Comparison of ENCODE assay signal across 8 mouse cellular contexts in genomic region chr11:103111881-103112551, GRCm38 (mm10). TPM values are rescaled to one million over a fixed set of nuclear protein-coding genes. Genes with fewer than 3 reads are reported as not detected.
DNase-seq lines count a peak whose midpoint lies in the region; ATAC-seq lines count a peak whose summit lies in the region.

No protein-coding gene starts in this region.

- peak overlapping the region; percentile 32 for H3K9ac ChIP-seq in hindbrain, embryonic 15.5 days
- peak overlapping the region; percentile 52 for H3K9ac ChIP-seq in liver, embryonic 11.5 days (ENCODE audit: low read depth, low read length)
- peak overlapping the region; percentile 16 for H3K9ac ChIP-seq in neural tube, embryonic 14.5 days (replicated peaks; ENCODE audit: low read depth, low read length)

- H3K36me3 ChIP-seq in hindbrain, embryonic 15.5 days: no peaks in the 10 kb centered on the region
- no peaks in the 10 kb centered on the region for H3K36me3 ChIP-seq in liver, embryonic 11.5 days (ENCODE audit: control insufficient read depth, insufficient read depth, low read length)
- H3K36me3 ChIP-seq in neural tube, embryonic 14.5 days (ENCODE audit: control insufficient read depth, insufficient read depth, low read length): no peaks in the 10 kb centered on the region

- H3K4me1 ChIP-seq in hindbrain, embryonic 15.5 days (replicated peaks): peaks cover 26% of the 10 kb centered on the region
- H3K4me1 ChIP-seq in liver, embryonic 11.5 days (replicated peaks; ENCODE audit: control insufficient read depth, insufficient read depth, low read length): peaks cover 16% of the 10 kb centered on the region
- 0 out of 2 replicates have a peak, but pooled peaks cover 5% of the 10 kb centered on the region for H3K4me1 ChIP-seq in neural tube, embryonic 14.5 days (ENCODE audit: control insufficient read depth, insufficient read depth, low read length)

- ATAC-seq in hindbrain, embryonic 15.5 days (ENCODE audit: low FRiP score, low read depth): no peak
- ATAC-seq in liver, embryonic 11.5 days (replicated peaks; ENCODE audit: low FRiP score): no peak
- no peak for ATAC-seq in neural tube, embryonic 14.5 days (ENCODE audit: low read depth)
- ATAC-seq in megakaryocyte, adult 5-6 weeks (ENCODE audit: poor library complexity, severe bottlenecking): no peak

- WGBS in hindbrain, embryonic 15.5 days: 1% methylated on average over 28 of the region's 28 CpGs
- 6% methylated on average over 28 of the region's 28 CpGs for WGBS in liver, embryonic 11.5 days
- under 1% methylated on average over 28 of the region's 28 CpGs for WGBS in neural tube, embryonic 14.5 days

- DNase-seq in adrenal gland, adult (ENCODE audit: inconsistent age in 2 of 2, low spot score in 1 of 2): peak; percentile 86 to 93
- DNase-seq in cerebellum, adult 9-11 months: peak; percentile 80
- peak; percentile 72 to 86 for DNase-seq in gastrocnemius, adult 8-10 months (ENCODE audit: low spot score in 2 of 2)
- DNase-seq in liver, embryonic 11.5 days (ENCODE audit: low spot score): peak; percentile 51
- no peak for DNase-seq in layer of hippocampus, postnatal 25 days (ENCODE audit: extremely low spot score in 1 of 2, low spot score in 1 of 2)

- no peak overlapping the region for H3K27ac ChIP-seq in hindbrain, embryonic 15.5 days (replicated peaks)
- no peak overlapping the region for H3K27ac ChIP-seq in liver, embryonic 11.5 days (ENCODE audit: low read depth, low read length)
- H3K27ac ChIP-seq in neural tube, embryonic 14.5 days (ENCODE audit: low read depth, low read length): no peak overlapping the region

- peak overlapping the region; percentile 26 for H3K4me3 ChIP-seq in hindbrain, embryonic 15.5 days
- H3K4me3 ChIP-seq in liver, embryonic 11.5 days (ENCODE audit: low read depth, low read length): peak overlapping the region; percentile 35
- H3K4me3 ChIP-seq in neural tube, embryonic 14.5 days (ENCODE audit: low read depth, low read length): peak overlapping the region; percentile 21

- no peaks in the 10 kb centered on the region for H3K9me3 ChIP-seq in hindbrain, embryonic 15.5 days
- no peaks in the 10 kb centered on the region for H3K9me3 ChIP-seq in liver, embryonic 11.5 days (ENCODE audit: control insufficient read depth, low read length)
- no peaks in the 10 kb centered on the region for H3K9me3 ChIP-seq in neural tube, embryonic 14.5 days (ENCODE audit: control insufficient read depth, low read length)

- H3K27me3 ChIP-seq in hindbrain, embryonic 15.5 days: peaks cover 27% of the 10 kb centered on the region
- H3K27me3 ChIP-seq in liver, embryonic 11.5 days (replicated peaks; ENCODE audit: control insufficient read depth, insufficient read depth, low read length): peaks cover 2% of the 10 kb centered on the region; the same call in 1 of the 2 replicates
- peaks cover 4% of the 10 kb centered on the region for H3K27me3 ChIP-seq in neural tube, embryonic 14.5 days (ENCODE audit: control insufficient read depth, insufficient read depth, low read length)

- H3K4me2 ChIP-seq in hindbrain, embryonic 15.5 days: peak overlapping the region; percentile 52
- peak overlapping the region; percentile 70 for H3K4me2 ChIP-seq in liver, embryonic 11.5 days
- peak overlapping the region; percentile 47 for H3K4me2 ChIP-seq in neural tube, embryonic 14.5 days (ENCODE audit: low read depth, low read length)

RNA-seq across cellular contexts. Expression of gene Hexim1, which starts 4.0 kb away (rescaled TPM):
- total RNA-seq in gastrocnemius, adult 8-10 months (2022): 10 to 100 TPM; 15.1 to 25.6 (median 18.7) TPM
- 3.7 and 3.9 TPM in 2 replicates for polyA plus RNA-seq in hindbrain, embryonic 15.5 days (2015; fragmentation: Nextera tagmentation; extraction: Ambion mirVana)
- 4.6 and 6.1 TPM in 2 replicates for polyA plus RNA-seq in liver, embryonic 11.5 days (2014; fragmentation: Nextera tagmentation; extraction: Ambion mirVana)
- 5.8 and 6.1 TPM in 2 replicates for polyA plus RNA-seq in neural tube, embryonic 14.5 days (2014; fragmentation: Nextera tagmentation; extraction: Ambion mirVana)
- total RNA-seq in megakaryocyte, adult 5-6 weeks (2015): 10.1 TPM in 2 replicates
- 17.0 and 24.6 TPM in 2 replicates for total RNA-seq in megakaryocyte, adult 5-6 weeks (2017)
- 10 to 100 TPM; 52.3 to 53.3 TPM for total RNA-seq in layer of hippocampus, postnatal 25 days (2021)

RNA-seq across cellular contexts. Expression of gene Acbd4, which starts 10.5 kb away (rescaled TPM):
- total RNA-seq in gastrocnemius, adult 8-10 months (2022): 10 to 100 TPM; 25.6 to 46.5 (median 41.0) TPM
- polyA plus RNA-seq in hindbrain, embryonic 15.5 days (2015; fragmentation: Nextera tagmentation; extraction: Ambion mirVana): 11.1 and 13.3 TPM in 2 replicates
- 24.5 and 30.7 TPM in 2 replicates for polyA plus RNA-seq in liver, embryonic 11.5 days (2014; fragmentation: Nextera tagmentation; extraction: Ambion mirVana)
- 8.1 and 8.2 TPM in 2 replicates for polyA plus RNA-seq in neural tube, embryonic 14.5 days (2014; fragmentation: Nextera tagmentation; extraction: Ambion mirVana)
- total RNA-seq in megakaryocyte, adult 5-6 weeks (2015): 3.2 and 6.2 TPM in 2 replicates
- 9.3 and 9.4 TPM in 2 replicates for total RNA-seq in megakaryocyte, adult 5-6 weeks (2017)
- 10 to 100 TPM; 79.5 to 90.4 TPM for total RNA-seq in layer of hippocampus, postnatal 25 days (2021)

RNA-seq across cellular contexts. Expression of gene Plcd3, which starts 10.6 kb away (rescaled TPM):
- 1 to 10 TPM; 5.0 to 5.9 (median 5.5) TPM for total RNA-seq in gastrocnemius, adult 8-10 months (2022)
- polyA plus RNA-seq in hindbrain, embryonic 15.5 days (2015; fragmentation: Nextera tagmentation; extraction: Ambion mirVana): 3.7 and 4.4 TPM in 2 replicates
- 1.1 and 1.3 TPM in 2 replicates for polyA plus RNA-seq in liver, embryonic 11.5 days (2014; fragmentation: Nextera tagmentation; extraction: Ambion mirVana)
- 1.3 and 1.4 TPM in 2 replicates for polyA plus RNA-seq in neural tube, embryonic 14.5 days (2014; fragmentation: Nextera tagmentation; extraction: Ambion mirVana)
- not detected in 2 replicates for total RNA-seq in megakaryocyte, adult 5-6 weeks (2015)
- not detected in 2 replicates for total RNA-seq in megakaryocyte, adult 5-6 weeks (2017)
- 10 to 100 TPM in 1 of 2 experiments, 1 to 10 TPM in 1; 9.1 to 10.2 TPM for total RNA-seq in layer of hippocampus, postnatal 25 days (2021)

RNA-seq across cellular contexts. Expression of gene Hexim2, which starts 20.2 kb away (rescaled TPM):
- total RNA-seq in gastrocnemius, adult 8-10 months (2022): 1 to 10 TPM; 1.7 to 4.0 (median 2.8) TPM
- polyA plus RNA-seq in hindbrain, embryonic 15.5 days (2015; fragmentation: Nextera tagmentation; extraction: Ambion mirVana): 23.5 and 28.4 TPM in 2 replicates
- polyA plus RNA-seq in liver, embryonic 11.5 days (2014; fragmentation: Nextera tagmentation; extraction: Ambion mirVana): 11.9 and 13.8 TPM in 2 replicates
- 24.4 and 29.8 TPM in 2 replicates for polyA plus RNA-seq in neural tube, embryonic 14.5 days (2014; fragmentation: Nextera tagmentation; extraction: Ambion mirVana)
- 0.25 and 1.8 TPM in 2 replicates for total RNA-seq in megakaryocyte, adult 5-6 weeks (2015)
- total RNA-seq in megakaryocyte, adult 5-6 weeks (2017): 1.0 and 2.1 TPM in 2 replicates
- 10 to 100 TPM; 13.2 to 14.7 TPM for total RNA-seq in layer of hippocampus, postnatal 25 days (2021)

RNA-seq across cellular contexts. Expression of gene Fmnl1, which starts 58.9 kb away (rescaled TPM):
- total RNA-seq in gastrocnemius, adult 8-10 months (2022): 1 to 10 TPM; 2.2 to 3.9 (median 3.5) TPM
- polyA plus RNA-seq in hindbrain, embryonic 15.5 days (2015; fragmentation: Nextera tagmentation; extraction: Ambion mirVana): 7.0 and 7.8 TPM in 2 replicates
- 6.3 and 6.9 TPM in 2 replicates for polyA plus RNA-seq in liver, embryonic 11.5 days (2014; fragmentation: Nextera tagmentation; extraction: Ambion mirVana)
- polyA plus RNA-seq in neural tube, embryonic 14.5 days (2014; fragmentation: Nextera tagmentation; extraction: Ambion mirVana): 5.1 and 9.2 TPM in 2 replicates
- total RNA-seq in megakaryocyte, adult 5-6 weeks (2015): 387 and 407 TPM in 2 replicates
- 126 and 152 TPM in 2 replicates for total RNA-seq in megakaryocyte, adult 5-6 weeks (2017)
- 100 to 1,000 TPM; 127 to 147 TPM for total RNA-seq in layer of hippocampus, postnatal 25 days (2021)

Comparison
In these comparisons a context has a peak if more than half of its experiments do, and no peak if none do; other contexts are left out.
1. DNase-seq: peak in adrenal gland, adult (2 of 2), cerebellum, adult 9-11 months (single experiment), gastrocnemius, adult 8-10 months (2 of 2) and liver, embryonic 11.5 days (single experiment); none in layer of hippocampus, postnatal 25 days (0 of 2).
2. RNA of gene Plcd3, which starts 10.6 kb away (total RNA-seq): 9.1 to 10.2 TPM in layer of hippocampus, postnatal 25 days and 5.0 to 5.9 TPM in gastrocnemius, adult 8-10 months; not detected in megakaryocyte, adult 5-6 weeks; every median in the first group is over 4 times any median in the second.
3. Peak in every context shown above with its lines, with median percentiles within 50 percentile points of each other: H3K4me2 ChIP-seq, H3K4me3 ChIP-seq and H3K9ac ChIP-seq.